Mouse (Mus musculus): ENCODE measurements around the gene A730049H05Rik.

DNA sequence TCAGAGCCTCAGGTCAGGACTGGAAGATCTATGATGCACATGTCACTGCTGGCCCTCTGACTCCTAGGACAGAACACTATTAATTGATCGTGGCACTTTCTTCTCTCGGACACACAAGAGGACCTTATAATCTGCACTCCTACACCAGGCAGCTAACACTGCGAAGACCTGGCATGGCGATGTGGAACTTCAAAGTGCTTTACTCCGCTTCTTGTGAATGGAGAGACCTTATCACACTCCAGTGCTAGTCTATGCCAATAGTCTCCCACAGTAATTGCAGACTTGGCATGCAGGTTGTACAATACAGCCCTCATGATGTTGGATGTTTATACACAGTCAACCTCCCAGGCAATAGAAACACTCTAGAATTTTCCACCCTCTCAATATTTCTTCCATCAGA, 62.5 kb downstream of the A730049H05Rik start:
- TF ChIP-seq POLR2A (IDR thresholded peaks at IDR 0.05; ENCODE audit: borderline replicate concordance, insufficient read depth, low read length) = no peak
- no peak for TF ChIP-seq CTCF (IDR thresholded peaks at IDR 0.05; ENCODE audit: borderline replicate concordance, insufficient read depth, low read depth, low read length)

Data from cerebellum, adult 2 months (tissue).